Mouse (Mus musculus): Measurements from ENCODE around the gene Ppp1r9a. TPM values are rescaled to one million over a fixed set of nuclear protein-coding genes. Genes with fewer than 3 reads are reported as not detected.

The Ppp1r9a gene
- polyA plus RNA-seq (2012; rRNA removed): 28.7 and 31.1 TPM in 2 replicates

DNA sequence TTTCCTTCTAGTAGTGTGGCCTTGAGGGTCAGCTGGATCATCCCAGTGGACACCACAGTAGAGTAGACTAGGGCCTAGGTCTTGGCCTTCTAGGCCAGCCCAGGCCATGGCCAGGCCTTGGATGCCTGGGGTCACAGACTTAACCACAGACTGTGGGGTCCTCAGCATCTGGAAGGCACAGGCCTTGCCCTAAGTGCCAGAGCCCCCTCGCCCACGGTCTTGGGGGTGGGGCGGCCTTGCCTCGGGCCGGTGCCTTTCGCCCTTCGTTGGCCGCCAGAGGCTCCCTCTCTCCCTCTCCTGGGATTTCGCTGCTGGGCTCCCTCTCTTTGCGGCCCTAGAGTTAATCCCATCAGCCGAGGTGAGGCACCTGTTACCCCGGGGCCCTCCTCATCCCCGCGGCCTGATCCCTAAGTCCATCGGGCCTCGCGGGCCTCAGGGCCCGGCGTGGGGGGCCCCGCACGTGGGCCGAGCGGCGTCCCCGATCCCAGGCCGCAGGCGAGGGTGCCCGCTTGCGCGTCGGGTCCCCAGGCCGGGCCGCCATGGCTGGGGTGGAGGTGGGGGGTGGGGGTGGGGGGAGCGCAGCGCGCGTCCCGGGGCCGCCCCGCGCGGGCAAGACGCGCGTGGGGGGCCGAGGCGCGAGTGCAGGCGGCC is at the start of gene Ppp1r9a:
Ppp1r9a (plus strand) TSS at position 244 of the 651 bp plus-strand sequence.

DNA sequence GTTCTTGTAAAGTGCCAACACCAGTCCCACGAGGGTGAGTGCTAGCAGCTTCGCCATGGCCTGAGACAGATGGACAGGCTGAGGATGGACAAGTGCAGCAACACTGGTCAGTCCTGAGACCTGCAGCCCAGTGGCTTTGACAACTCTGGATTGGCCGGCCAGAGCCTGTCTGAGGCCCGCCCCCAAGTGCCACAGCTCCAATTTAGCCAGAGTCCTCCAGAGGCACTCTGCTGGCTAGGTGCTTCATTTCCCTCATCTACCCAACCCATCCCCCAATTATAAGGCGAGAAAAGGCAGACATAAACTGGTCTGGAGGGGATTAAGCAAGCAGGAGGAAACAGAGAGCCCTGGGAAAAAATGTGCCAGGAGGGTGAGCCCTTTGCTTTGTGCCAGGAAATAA is 291.0 kb downstream of the Ppp1r9a start, which contains the start of gene Pon1:
Pon1 (minus strand) TSS at position 254 of the 400 bp plus-strand sequence.

Other genes with a start within 250 kb of the Ppp1r9a start
- gene Sgce, start 155.7 kb upstream of the Ppp1r9a start, polyA plus RNA-seq (2012; rRNA removed): 43.9 and 45.1 TPM in 2 replicates
- 38.5 and 44.0 TPM in 2 replicates for gene Peg10, start 155.6 kb upstream of the Ppp1r9a start, polyA plus RNA-seq (2012; rRNA removed)